Mouse (Mus musculus) layer of hippocampus, postnatal 10 days (tissue): ENCODE results near the gene Mup3. TPM values are rescaled to one million over a fixed set of nuclear protein-coding genes. Genes with fewer than 3 reads are reported as not detected.
A peak's percentile ranks its signal among the peaks of the same experiment; 100 is the strongest.
"Not testable (repeated sequence)": the region's sequence is repeated elsewhere in the genome, so short reads cannot be mapped to it uniquely, and the experiment has no call there.

Experiments
- DNase-seq, 2 experiments: peaks; one replicate each; pipeline ENCODE4 v3.0.0; 2021; ENCODE audit warnings: low spot score in 2 of 2
- long read RNA-seq: library from polyadenylated mRNA; stranded (forward); transcript quantifications from one replicate; pipeline ENCODE4 v2.0.0, GENCODE M21; 2023
- total RNA-seq, 2 experiments: library from RNA; stranded (reverse); gene quantifications; 2 replicates each; pipeline ENCODE4 v1.2.3; 2021

Gene Mup3
- not detected for total RNA-seq
- long read RNA-seq = 0 reads

- DNase-seq = no peak
Measured at GRCm38 (mm10) chr4:62087241-62087640, at the start of gene Mup3. Gene Mup3, minus strand, starts transcription at chr4:62087342.

- peak; percentile 48 to 50 for DNase-seq
Measured at GRCm38 (mm10) chr4:62133706-62134105, 46.6 kb upstream of the Mup3 start.

DNA sequence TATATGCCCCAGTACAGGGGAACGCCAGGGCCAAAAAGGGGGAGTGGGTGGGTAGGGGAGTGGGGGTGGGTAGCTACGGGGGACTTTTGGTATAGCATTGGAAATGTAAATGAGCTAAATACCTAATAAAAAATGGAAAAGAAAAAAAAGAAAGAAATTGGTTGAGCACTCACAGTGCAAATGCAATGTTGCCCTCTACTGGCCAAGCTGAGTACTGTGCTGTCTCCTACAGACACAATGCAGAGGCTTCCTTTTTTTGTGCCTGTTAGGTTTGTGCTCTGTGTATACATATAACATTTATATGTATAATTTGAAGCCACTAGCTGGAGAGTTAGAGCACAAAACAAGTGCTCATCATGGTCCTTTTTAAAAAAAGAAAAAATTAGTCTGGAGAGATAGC lies 16.2 kb upstream of the Mup3 start:
- DNase-seq = peak; percentile 21 to 24

DNA sequence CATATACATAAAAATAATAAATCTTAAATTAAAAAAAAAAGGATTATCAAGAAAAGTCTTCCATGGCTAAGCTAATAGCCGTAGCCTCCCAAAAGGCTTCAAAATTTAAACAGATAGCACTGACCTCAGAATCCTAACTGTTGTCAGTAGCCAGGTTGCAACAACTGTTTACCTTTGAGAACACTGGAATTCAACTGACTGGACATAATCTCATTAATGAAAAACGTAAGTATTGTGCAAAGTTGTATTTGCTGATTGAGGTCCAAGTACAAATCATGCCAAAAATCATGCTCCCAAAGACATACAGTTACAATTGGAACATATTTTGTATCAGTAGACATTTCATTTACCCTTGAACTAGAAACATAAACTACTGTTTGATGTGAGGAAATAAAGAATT lies 811 bp upstream of the Mup3 start:
- DNase-seq = no peak

DNA sequence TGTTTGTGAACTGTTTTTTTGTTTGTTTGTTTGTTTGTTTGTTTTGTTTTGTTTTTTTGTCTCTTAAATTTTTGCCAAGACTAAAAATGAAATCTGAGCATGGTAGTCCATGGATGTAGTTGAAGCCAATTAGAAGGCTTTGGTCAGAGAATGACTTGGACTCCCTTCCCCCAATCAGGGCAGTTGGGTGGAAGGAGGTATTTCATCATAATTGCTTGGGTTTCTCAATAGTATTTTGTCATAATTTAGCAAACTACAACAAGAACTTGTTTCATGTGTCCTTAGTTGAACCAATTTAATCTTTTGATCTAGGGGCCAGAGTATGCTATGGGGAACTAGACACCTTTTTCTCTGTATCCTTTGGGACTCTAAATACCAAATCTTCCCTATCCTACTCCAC lies 4.4 kb downstream of the Mup3 start:
- no peak for DNase-seq

GRCm38 (mm10) chr4:62075126-62075525 lies 12.0 kb downstream of the Mup3 start:
- DNase-seq = no peak

GRCm38 (mm10) chr4:62054780-62055179 lies 32.4 kb downstream of the Mup3 start:
- DNase-seq = not testable (repeated sequence)

DNA sequence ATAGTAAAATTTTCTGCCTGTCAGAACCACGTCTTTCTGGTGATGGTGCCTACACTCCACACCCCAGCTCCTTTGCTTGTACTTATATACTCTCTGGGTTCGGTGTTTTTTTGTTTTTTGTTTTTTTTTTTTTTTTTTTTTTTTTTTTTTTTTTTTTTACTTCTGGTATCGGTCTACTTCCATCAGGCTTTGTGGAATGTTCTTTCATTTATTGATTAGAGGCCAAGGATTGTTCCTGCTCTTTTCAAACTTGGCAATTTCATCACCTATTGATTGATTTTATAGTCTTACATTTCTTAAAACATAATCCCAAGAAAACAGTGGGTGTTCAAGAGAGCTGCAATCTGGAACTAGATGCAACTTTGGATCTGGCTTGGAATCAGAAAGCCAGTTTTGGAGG lies 33.1 kb downstream of the Mup3 start, which contains the start of gene Mup20:
Gene Mup20, minus strand, starts transcription at position 101 of the 400 bp plus-strand sequence.
- DNase-seq = not testable (repeated sequence)

Other genes with a start within 250 kb of the Mup3 start
- gene Mup20, start 33.2 kb downstream of the Mup3 start, total RNA-seq = not detected
- gene Mup21, start 63.5 kb upstream of the Mup3 start, total RNA-seq = not detected
- 10 to 100 TPM; 23.0 to 28.1 TPM for gene Zfp37, start 143.7 kb upstream of the Mup3 start, total RNA-seq
- gene Slc31a2, start 175.2 kb upstream of the Mup3 start, total RNA-seq = 10 to 100 TPM in 1 of 2 experiments, 1 to 10 TPM in 1; 9.5 to 11.3 TPM